ENCODE assay signal across 8 mouse cellular contexts in the genomic region with DNA sequence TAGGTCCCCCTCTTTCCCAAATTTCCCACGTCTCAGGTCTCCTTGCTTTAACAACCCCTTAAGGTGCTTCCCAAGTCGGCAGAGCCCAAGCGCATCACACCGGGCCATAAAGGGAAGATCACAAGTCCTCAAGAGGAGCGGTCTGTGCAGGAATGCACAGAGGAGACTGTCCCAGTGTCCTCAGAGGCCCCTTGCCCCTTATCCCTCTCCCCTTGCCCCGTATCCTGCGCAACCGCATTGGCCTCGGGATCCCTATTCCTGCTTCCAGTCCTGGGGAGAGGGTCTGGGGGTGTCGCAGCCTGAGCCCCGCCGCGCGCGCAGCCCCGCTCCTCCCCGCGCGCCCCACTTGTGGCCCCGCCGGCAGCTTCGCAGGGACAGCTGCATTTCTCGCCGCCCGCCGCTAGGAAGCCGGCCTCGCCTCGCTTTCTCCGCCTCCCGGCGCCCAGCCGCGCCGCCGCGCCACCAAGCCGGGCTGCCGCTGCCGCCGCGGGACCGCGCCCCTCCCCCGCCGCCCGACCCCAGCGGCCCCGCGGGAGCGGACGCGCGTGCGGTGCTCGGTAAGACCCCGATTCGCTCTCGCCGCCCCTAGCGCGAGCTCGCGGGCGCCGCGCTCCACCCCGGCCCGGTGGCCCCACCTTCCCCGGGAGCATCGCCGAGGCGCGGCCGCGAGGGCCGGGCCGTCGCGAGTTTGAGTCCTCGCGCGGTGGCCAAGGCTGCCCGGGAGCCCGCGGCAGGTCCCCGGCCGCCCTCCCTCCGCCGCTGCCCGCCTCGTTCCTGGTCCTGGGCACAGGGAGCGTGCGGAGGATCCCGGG. TPM values are rescaled to one million over a fixed set of nuclear protein-coding genes. Genes with fewer than 3 reads are reported as not detected.
DNase-seq lines count a peak whose midpoint lies in the region; ATAC-seq lines count a peak whose summit lies in the region.

No protein-coding gene starts in this region.

- H3K9ac ChIP-seq in intestine, embryonic 14.5 days (ENCODE audit: low read length): peak overlapping the region; percentile 91

- peak; percentile 59 for ATAC-seq in intestine, embryonic 14.5 days (replicated peaks; ENCODE audit: low FRiP score, low TSS enrichment, low read depth)
- no peak for ATAC-seq in erythroid progenitor cell, adult 5-6 weeks (replicated peaks; ENCODE audit: low FRiP score, poor library complexity, severe bottlenecking)

- DNase-seq in WW6 (ENCODE audit: low read depth, low spot score): peak; percentile 61
- DNase-seq in cerebellum, postnatal 36 days: peak; percentile 74 to 79
- DNase-seq in gastrocnemius, postnatal 10 days: peak; percentile 86
- peak; percentile 88 for DNase-seq in intestine, embryonic 14.5 days (ENCODE audit: low spot score)
- DNase-seq in left cerebral cortex, postnatal 36 days (ENCODE audit: low spot score in 2 of 2): peak; percentile 78 to 82
- peak; percentile 75 for DNase-seq in mesoderm, embryonic 11.5 days (ENCODE audit: low read depth, low spot score)
- DNase-seq in right cerebral cortex, postnatal 36 days (ENCODE audit: low spot score in 2 of 2): peak; percentile 37 to 50

- intact Hi-C loops in left cerebral cortex, postnatal 36 days (cut with DNase I): loop anchor here (2.0 kb wide), 1 partner anchor 58 kb away; no protein-coding TSS in a partner anchor

- peak overlapping the region; percentile 71 for H3K4me3 ChIP-seq in intestine, embryonic 14.5 days (ENCODE audit: low read depth, low read length)

- 0 out of 2 replicates have a peak, but pooled peaks cover 3% of the 10 kb centered on the region for H3K27me3 ChIP-seq in intestine, embryonic 14.5 days (replicated peaks; ENCODE audit: control insufficient read depth, insufficient read depth, low read length)

- WGBS in intestine, embryonic 14.5 days: under 1% methylated on average over 75 of the region's 95 CpGs

- H3K4me1 ChIP-seq in intestine, embryonic 14.5 days (replicated peaks; ENCODE audit: control insufficient read depth, insufficient read depth, low read length): peaks cover 20% of the 10 kb centered on the region

- H3K36me3 ChIP-seq in intestine, embryonic 14.5 days (ENCODE audit: control insufficient read depth, insufficient read depth, low read length): no peaks in the 10 kb centered on the region

- H3K9me3 ChIP-seq in intestine, embryonic 14.5 days (ENCODE audit: control insufficient read depth, low read length): no peaks in the 10 kb centered on the region

- peak overlapping the region; percentile 75 for H3K4me2 ChIP-seq in intestine, embryonic 14.5 days (ENCODE audit: low read length)

- H3K27ac ChIP-seq in intestine, embryonic 14.5 days (ENCODE audit: low read depth): peak overlapping the region; percentile 91

RNA-seq across cellular contexts. Expression of a gene that starts 1.1 kb away (rescaled TPM):
- 10 to 100 TPM; 50.5 to 60.6 TPM for total RNA-seq in gastrocnemius, postnatal 10 days (2021)
- 16.7 and 16.9 TPM in 2 replicates for polyA plus RNA-seq in intestine, embryonic 14.5 days (2014; fragmentation: Nextera tagmentation; extraction: Ambion mirVana)
- total RNA-seq in left cerebral cortex, postnatal 36 days (2021): 10 to 100 TPM; 23.9 to 31.7 TPM
- total RNA-seq in erythroid progenitor cell, adult 5-6 weeks (2015; ENCODE audit: low replicate concordance): 0.84 TPM in 1 of 2 replicates, not detected in the other
- total RNA-seq in erythroid progenitor cell, adult 5-6 weeks (2017; ENCODE audit: low replicate concordance): 0.39 TPM in 1 of 2 replicates, not detected in the other

RNA-seq across cellular contexts. Expression of a gene that starts 30.9 kb away (rescaled TPM):
- total RNA-seq in gastrocnemius, postnatal 10 days (2021): 10 to 100 TPM; 44.0 to 46.4 TPM
- 40.0 and 43.0 TPM in 2 replicates for polyA plus RNA-seq in intestine, embryonic 14.5 days (2014; fragmentation: Nextera tagmentation; extraction: Ambion mirVana)
- 10 to 100 TPM; 24.4 to 26.2 TPM for total RNA-seq in left cerebral cortex, postnatal 36 days (2021)
- 29.6 and 37.3 TPM in 2 replicates for total RNA-seq in erythroid progenitor cell, adult 5-6 weeks (2015; ENCODE audit: low replicate concordance)
- total RNA-seq in erythroid progenitor cell, adult 5-6 weeks (2017; ENCODE audit: low replicate concordance): 16.3 and 17.8 TPM in 2 replicates

RNA-seq across cellular contexts. Expression of a gene that starts 51.8 kb away (rescaled TPM):
- total RNA-seq in gastrocnemius, postnatal 10 days (2021): 100 to 1,000 TPM in 1 of 2 experiments, 10 to 100 TPM in 1; 89.5 to 128 TPM
- polyA plus RNA-seq in intestine, embryonic 14.5 days (2014; fragmentation: Nextera tagmentation; extraction: Ambion mirVana): 334 and 353 TPM in 2 replicates
- 100 to 1,000 TPM; 153 to 205 TPM for total RNA-seq in left cerebral cortex, postnatal 36 days (2021)
- 312 and 323 TPM in 2 replicates for total RNA-seq in erythroid progenitor cell, adult 5-6 weeks (2015; ENCODE audit: low replicate concordance)
- 485 and 568 TPM in 2 replicates for total RNA-seq in erythroid progenitor cell, adult 5-6 weeks (2017; ENCODE audit: low replicate concordance)

Comparison
In these comparisons a context has a peak if more than half of its experiments do, and no peak if none do; other contexts are left out.
1. RNA of a gene that starts 1.1 kb away (total RNA-seq): 50.5 to 60.6 TPM in gastrocnemius, postnatal 10 days and 23.9 to 31.7 TPM in left cerebral cortex, postnatal 36 days; 0.39 to 0.84 TPM in erythroid progenitor cell, adult 5-6 weeks; every median in the first group is over 10 times any median in the second.
2. Peak in every context shown above with its lines, with median percentiles within 50 percentile points of each other: DNase-seq.